Mouse (Mus musculus): ENCODE measurements around the gene Icam4. TPM values are rescaled to one million over a fixed set of nuclear protein-coding genes. Genes with fewer than 3 reads are reported as not detected.
"Not testable (repeated sequence)": the region's sequence is repeated elsewhere in the genome, so short reads cannot be mapped to it uniquely, and the experiment has no call there.

Gene Icam4
- total and polyA plus RNA-seq, 3 experiments = 0.96 to 2.9 (median 1.1) TPM

DNA sequence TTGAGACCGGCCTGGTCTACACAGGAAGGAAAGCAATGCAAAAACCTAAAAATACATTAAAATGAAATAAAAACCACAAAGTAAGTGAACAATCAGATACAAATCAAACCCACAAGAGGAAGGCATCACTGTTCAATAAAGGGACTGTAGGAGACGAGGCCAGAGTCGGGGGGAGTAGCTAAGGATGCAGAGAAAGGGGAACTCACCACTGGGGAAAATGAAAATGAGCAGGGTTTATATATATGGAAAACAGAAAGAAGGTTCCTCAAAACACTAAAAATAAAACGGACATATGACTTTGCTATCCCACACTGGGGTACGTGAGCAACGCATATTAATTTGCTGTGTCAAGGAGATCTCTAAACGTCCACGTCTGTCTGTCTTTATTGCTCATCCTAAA lies 32.1 kb upstream of the Icam4 start:
- dilution Hi-C loops (cut with MboI; ENCODE audit: extremely low pct_ligation_motif_present, extremely low pct_unique_long_range_greater_than_20kb, low sequenced_read_pairs) = no loop called here
- no peak overlapping the region for H3K27ac ChIP-seq (ENCODE audit: insufficient read depth, low read depth)
- in situ Hi-C loops (cut with MboI; ENCODE audit: low pct_ligation_motif_present, low pct_unique_long_range_greater_than_20kb, low sequenced_read_pairs) = no loop called here
- DNase-seq (ENCODE audit: extremely low read depth) = no peak
- H3K27me3 ChIP-seq (replicated peaks) = no peaks in the 10 kb centered on the region
- no peaks in the 10 kb centered on the region for H3K36me3 ChIP-seq (replicated peaks in 1 of 2; ENCODE audit: control insufficient read depth in 1 of 2, insufficient read depth in 1 of 2, low read length in 1 of 2)
- H3K4me2 ChIP-seq (ENCODE audit: insufficient read depth, low read depth, poor library complexity, severe bottlenecking) = no peak overlapping the region
- TF ChIP-seq HCFC1 (IDR thresholded peaks at IDR 0.05; ENCODE audit: low read depth, low read length) (no peak), KAT2A (IDR thresholded peaks at IDR 0.05; ENCODE audit: insufficient replicate concordance, low read length) (no peak)
- peaks cover 0 to 38% of the 10 kb centered on the region in 2 experiments; a peak in 2 of 4 replicates for H3K4me1 ChIP-seq (ENCODE audit: control insufficient read depth in 1 of 2, insufficient read depth in 2 of 2)
- H3K79me2 ChIP-seq (replicated peaks; ENCODE audit: control insufficient read depth, extremely low read depth, insufficient read depth, poor library complexity, severe bottlenecking) = no peaks in the 10 kb centered on the region
- H3K4me3 ChIP-seq (replicated peaks in 1 of 3; ENCODE audit: low read depth in 2 of 3, low read length in 2 of 3, poor library complexity in 1 of 3) = no peak overlapping the region
- no peaks in the 10 kb centered on the region for H3K9me3 ChIP-seq (replicated peaks; ENCODE audit: low read length)
- no peak overlapping the region for H3K9ac ChIP-seq (ENCODE audit: insufficient read depth, low read depth)

- H3K27ac ChIP-seq (ENCODE audit: insufficient read depth, low read depth); H3K79me2 ChIP-seq (replicated peaks; ENCODE audit: control insufficient read depth, extremely low read depth, insufficient read depth, poor library complexity, severe bottlenecking); DNase-seq (ENCODE audit: extremely low read depth); dilution Hi-C loops (cut with MboI; ENCODE audit: extremely low pct_ligation_motif_present, extremely low pct_unique_long_range_greater_than_20kb, low sequenced_read_pairs); H3K4me3 ChIP-seq (replicated peaks in 1 of 3; ENCODE audit: low read depth in 2 of 3, low read length in 2 of 3, poor library complexity in 1 of 3); H3K4me2 ChIP-seq (ENCODE audit: insufficient read depth, low read depth, poor library complexity, severe bottlenecking); H3K9me3 ChIP-seq (replicated peaks; ENCODE audit: low read length); H3K36me3 ChIP-seq (replicated peaks in 1 of 2; ENCODE audit: control insufficient read depth in 1 of 2, insufficient read depth in 1 of 2, low read length in 1 of 2); H3K9ac ChIP-seq (ENCODE audit: insufficient read depth, low read depth); in situ Hi-C loops (cut with MboI; ENCODE audit: low pct_ligation_motif_present, low pct_unique_long_range_greater_than_20kb, low sequenced_read_pairs); H3K27me3 ChIP-seq (replicated peaks): not testable (repeated sequence)
- TF ChIP-seq SMC3 (IDR thresholded peaks at IDR 0.05; ENCODE audit: low read depth, low read length) = peak; percentile 59
- TF ChIP-seq ZC3H11A (IDR thresholded peaks at IDR 0.05; ENCODE audit: low read depth, low read length) = peak; percentile 11; the same call in 1 of the 2 replicates
- TF ChIP-seq ZNF384 (IDR thresholded peaks at IDR 0.05; ENCODE audit: low read depth, low read length) = peak; percentile 84
- peak; percentile 18 to 64; a peak in 2 of 4 replicates for TF ChIP-seq CTCF (conservative IDR thresholded peaks at IDR 0.05 in 1 of 2, IDR thresholded peaks at IDR 0.05 in 1 of 2; ENCODE audit: low read depth in 2 of 2, low read length in 2 of 2)
- TF ChIP-seq RAD21 (IDR thresholded peaks at IDR 0.05; ENCODE audit: low read depth, low read length) = peak; percentile 62
- peaks cover 0 to 30% of the 10 kb centered on the region in 2 experiments; a peak in 2 of 4 replicates for H3K4me1 ChIP-seq (ENCODE audit: control insufficient read depth in 1 of 2, insufficient read depth in 2 of 2)
These were observed 30.8 kb upstream of the Icam4 start for GRCm38 (mm10) chr9:20998337-20998736.

GRCm38 (mm10) chr9:21000811-21001210 lies 28.4 kb upstream of the Icam4 start:
- Histone ChIP-seq H3K9me3 (replicated peaks; ENCODE audit: low read length) (no peaks in the 10 kb centered on the region), H3K4me3 (replicated peaks in 1 of 3; ENCODE audit: low read depth in 2 of 3, low read length in 2 of 3, poor library complexity in 1 of 3) (no peak overlapping the region), H3K4me2 (ENCODE audit: insufficient read depth, low read depth, poor library complexity, severe bottlenecking) (no peak overlapping the region), H3K4me1 (ENCODE audit: control insufficient read depth in 1 of 2, insufficient read depth in 2 of 2) (peaks cover 2 to 33% of the 10 kb centered on the region in 2 experiments; a peak in 3 of 4 replicates), H3K36me3 (replicated peaks in 1 of 2; ENCODE audit: control insufficient read depth in 1 of 2, insufficient read depth in 1 of 2, low read length in 1 of 2) (peaks cover 12 to 15% of the 10 kb centered on the region in 2 experiments), H3K79me2 (replicated peaks; ENCODE audit: control insufficient read depth, extremely low read depth, insufficient read depth, poor library complexity, severe bottlenecking) (peaks cover 11% of the 10 kb centered on the region), H3K9ac (ENCODE audit: insufficient read depth, low read depth) (no peak overlapping the region), H3K27me3 (replicated peaks) (no peaks in the 10 kb centered on the region), H3K27ac (ENCODE audit: insufficient read depth, low read depth) (no peak overlapping the region)
- in situ Hi-C loops (cut with MboI; ENCODE audit: low pct_ligation_motif_present, low pct_unique_long_range_greater_than_20kb, low sequenced_read_pairs) = loop anchor here (5.0 kb wide), 2 partner anchors 54 to 99 kb away; no protein-coding TSS in a partner anchor
- DNase-seq (ENCODE audit: extremely low read depth) = no peak
- no peak for TF ChIP-seq ZMIZ1 (IDR thresholded peaks at IDR 0.05; ENCODE audit: low read depth, low read length)
- TF ChIP-seq CTCF (conservative IDR thresholded peaks at IDR 0.05 in 1 of 2, IDR thresholded peaks at IDR 0.05 in 1 of 2; ENCODE audit: low read depth in 2 of 2, low read length in 2 of 2) = peak; percentile 36 to 84; a peak in 3 of 4 replicates
- no peak for TF ChIP-seq PAX5 (IDR thresholded peaks at IDR 0.05; ENCODE audit: low read length)
- peak; percentile 86 for TF ChIP-seq RAD21 (IDR thresholded peaks at IDR 0.05; ENCODE audit: low read depth, low read length)
- peak; percentile 42 for TF ChIP-seq ZC3H11A (IDR thresholded peaks at IDR 0.05; ENCODE audit: low read depth, low read length)
- no peak for TF ChIP-seq POLR2AphosphoS2 (IDR thresholded peaks at IDR 0.05; ENCODE audit: low read depth, low read length)
- TF ChIP-seq ZKSCAN1 (IDR thresholded peaks at IDR 0.05; ENCODE audit: borderline replicate concordance, low read depth, low read length) = no peak
- TF ChIP-seq MAX (IDR thresholded peaks at IDR 0.05; ENCODE audit: low read length) = no peak
- TF ChIP-seq EP300 (IDR thresholded peaks at IDR 0.05; ENCODE audit: low read length) = no peak
- TF ChIP-seq SMC3 (IDR thresholded peaks at IDR 0.05; ENCODE audit: low read depth, low read length) = peak; percentile 69
- no peak for TF ChIP-seq CHD2 (IDR thresholded peaks at IDR 0.05; ENCODE audit: low read length)
- dilution Hi-C loops (cut with MboI; ENCODE audit: extremely low pct_ligation_motif_present, extremely low pct_unique_long_range_greater_than_20kb, low sequenced_read_pairs) = no loop called here

Data from CH12.LX (cell line).